Mouse (Mus musculus) lung, embryonic 16.5 days (tissue): ENCODE results near the gene Uba1. TPM values are rescaled to one million over a fixed set of nuclear protein-coding genes. Genes with fewer than 3 reads are reported as not detected.

ENCODE experiments used
- ATAC-seq: fragments of 200-750 bp; cut with Nextera tagmentation; 2 replicates; pipeline ENCODE4 v1.8.0; 2017; ENCODE audit warnings: low read depth, mild to moderate bottlenecking, moderate library complexity
- H3K27ac ChIP-seq: fragments of 300-500 bp; sonication (generic); 2 replicates; pipeline ENCODE4 v1.5.1; 2014; ENCODE audit warnings: mild to moderate bottlenecking, control low read depth, low read length
- H3K27me3 ChIP-seq: fragments of 300-500 bp; sonication (generic); 2 replicates; pipeline ENCODE4 v1.6.1; 2014; ENCODE audit warnings: low read depth, low read length, mixed read lengths; ENCODE audit not compliant: control insufficient read depth, insufficient read depth
- H3K36me3 ChIP-seq: fragments of 300-500 bp; sonication (generic); 2 replicates; pipeline ENCODE4 v1.6.1; 2014; ENCODE audit warnings: low read length; ENCODE audit not compliant: control insufficient read depth, insufficient read depth
- H3K4me1 ChIP-seq: fragments of 300-500 bp; sonication (generic); replicated peaks from 2 replicates; pipeline ENCODE4 v1.6.1; 2014; ENCODE audit warnings: low read length, mixed read lengths; ENCODE audit not compliant: control insufficient read depth, insufficient read depth
- H3K4me2 ChIP-seq: fragments of 300-500 bp; sonication (generic); 2 replicates; pipeline ENCODE4 v1.6.1; 2014; ENCODE audit warnings: low read depth, low read length, control low read depth
- H3K4me3 ChIP-seq: fragments of 300-500 bp; sonication (generic); 2 replicates; pipeline ENCODE4 v1.5.1; 2014; ENCODE audit warnings: mild to moderate bottlenecking, low read length, control low read depth
- H3K9ac ChIP-seq: fragments of 300-500 bp; sonication (generic); 2 replicates; pipeline ENCODE4 v1.6.1; 2014; ENCODE audit warnings: low read length, control low read depth
- H3K9me3 ChIP-seq: fragments of 300-500 bp; sonication (generic); 2 replicates; pipeline ENCODE4 v1.6.1; 2016; ENCODE audit warnings: low read length; ENCODE audit not compliant: control insufficient read depth
- WGBS: fragments of 180-500 bp; shearing (Covaris S2); extraction: QIAGEN DNeasy Blood & Tissue Kit; methylation state at CpG from one replicate; pipeline ENCODE4 v1.1.7; 2014; 5-methylcytosine and 5-hydroxymethylcytosine counted together
- polyA plus RNA-seq: library from polyadenylated mRNA; unstranded; fragments of >200 nt; fragmentation: Nextera tagmentation; extraction: Ambion mirVana; gene quantifications from 2 replicates; pipeline ENCODE4 v1.2.1, GENCODE M21; 2015

The Uba1 gene
- polyA plus RNA-seq, 1 experiment from 2014 or later, result 190 TPM

- Histone ChIP-seq H3K4me1 (no peaks in the 10 kb centered on the region; the same call in 1 of the 2 replicates), H3K9me3 (no peaks in the 10 kb centered on the region), H3K4me3 (no peak overlapping the region), H3K4me2 (no peak overlapping the region), H3K27me3 (no peaks in the 10 kb centered on the region), H3K36me3 (peaks cover 2% of the 10 kb centered on the region; the same call in 1 of the 2 replicates), H3K9ac (no peak overlapping the region), H3K27ac (no peak overlapping the region)
- no peak for ATAC-seq
- 25% methylated on average over 5 of the region's 5 CpGs for WGBS
Measured at GRCm38 (mm10) chrX:20662317-20662715, 4.2 kb downstream of the Uba1 start.

- peak overlapping the region; percentile 68 for H3K4me3 ChIP-seq
- peak overlapping the region; percentile 82 for H3K9ac ChIP-seq
- peak; percentile 87 for ATAC-seq
- H3K9me3 ChIP-seq, result no peaks in the 10 kb centered on the region
- no peaks in the 10 kb centered on the region for H3K27me3 ChIP-seq
- peaks cover 2% of the 10 kb centered on the region; the same call in 1 of the 2 replicates for H3K36me3 ChIP-seq
- H3K4me2 ChIP-seq, result peak overlapping the region; percentile 61
- H3K27ac ChIP-seq, result peak overlapping the region; percentile 61
- WGBS, result 11% methylated on average over 28 of the region's 28 CpGs
- no peaks in the 10 kb centered on the region; the same call in 1 of the 2 replicates for H3K4me1 ChIP-seq
Measured at GRCm38 (mm10) chrX:20662716-20663443, 4.8 kb downstream of the Uba1 start.

GRCm38 (mm10) chrX:20663444-20663790 lies 5.3 kb downstream of the Uba1 start:
- Histone ChIP-seq H3K27ac (peak overlapping the region; percentile 61), H3K27me3 (no peaks in the 10 kb centered on the region), H3K9me3 (no peaks in the 10 kb centered on the region), H3K4me2 (peak overlapping the region; percentile 61), H3K9ac (peak overlapping the region; percentile 82), H3K4me3 (peak overlapping the region; percentile 68), H3K36me3 (peaks cover 2% of the 10 kb centered on the region; the same call in 1 of the 2 replicates), H3K4me1 (no peaks in the 10 kb centered on the region; the same call in 1 of the 2 replicates)
- ATAC-seq, result peak; percentile 6
- WGBS, result 17% methylated on average over 9 of the region's 9 CpGs

GRCm38 (mm10) chrX:20687519-20688067 lies 29.5 kb downstream of the Uba1 start, which contains the start of gene Cdk16:
Gene Cdk16, plus strand, starts transcription at chrX:20687954.
- ATAC-seq, result peak; percentile 96

GRCm38 (mm10) chrX:20688068-20688547 lies 30.0 kb downstream of the Uba1 start:
- Histone ChIP-seq H3K27ac (peak overlapping the region; percentile 97), H3K9me3 (no peaks in the 10 kb centered on the region), H3K4me3 (peak overlapping the region; percentile 73), H3K27me3 (no peaks in the 10 kb centered on the region), H3K9ac (peak overlapping the region; percentile 88), H3K4me2 (peak overlapping the region; percentile 73), H3K36me3 (no peaks in the 10 kb centered on the region; the same call in 1 of the 2 replicates), H3K4me1 (peaks cover 6% of the 10 kb centered on the region)
- 21% methylated on average over 33 of the region's 33 CpGs for WGBS
- ATAC-seq, result peak; percentile 91

More at GRCm38 (mm10) chrX:20687519-20688067, 29.5 kb downstream of the Uba1 start, which contains the start of gene Cdk16:
- H3K27me3 ChIP-seq, result no peaks in the 10 kb centered on the region
- H3K36me3 ChIP-seq, result peaks cover 3% of the 10 kb centered on the region; the same call in 1 of the 2 replicates
- peak within 1 kb of the TSS; percentile 97 for H3K27ac ChIP-seq
- peak within 1 kb of the TSS; percentile 73 for H3K4me3 ChIP-seq
- H3K4me2 ChIP-seq, result peak within 1 kb of the TSS; percentile 73
- WGBS, result 17% methylated on average over 16 of the region's 16 CpGs
- no peaks in the 10 kb centered on the region for H3K9me3 ChIP-seq
- peaks cover 6% of the 10 kb centered on the region for H3K4me1 ChIP-seq
- H3K9ac ChIP-seq, result peak within 1 kb of the TSS; percentile 88

GRCm38 (mm10) chrX:20688615-20689014 lies 30.5 kb downstream of the Uba1 start:
- WGBS, result 6% methylated on average over 7 of the region's 35 CpGs
- H3K27me3 ChIP-seq, result no peaks in the 10 kb centered on the region
- H3K36me3 ChIP-seq, result 0 out of 2 replicates have a peak, but pooled peaks cover 4% of the 10 kb centered on the region
- peak overlapping the region; percentile 73 for H3K4me3 ChIP-seq
- peak; percentile 34 for ATAC-seq
- peak overlapping the region; percentile 97 for H3K27ac ChIP-seq
- no peaks in the 10 kb centered on the region for H3K9me3 ChIP-seq
- H3K4me2 ChIP-seq, result peak overlapping the region; percentile 73
- H3K9ac ChIP-seq, result peak overlapping the region; percentile 88
- peaks cover 6% of the 10 kb centered on the region for H3K4me1 ChIP-seq

- H3K27ac ChIP-seq, result no peak overlapping the region
Measured at GRCm38 (mm10) chrX:20691566-20691965, 33.4 kb downstream of the Uba1 start.

GRCm38 (mm10) chrX:20692616-20693015 lies 34.5 kb downstream of the Uba1 start:
- no peaks in the 10 kb centered on the region for H3K9me3 ChIP-seq
- no peak for ATAC-seq
- WGBS, result 82% methylated on average over 1 of the region's 1 CpGs

More at GRCm38 (mm10) chrX:20691566-20691965, 33.4 kb downstream of the Uba1 start:
- H3K4me2 ChIP-seq, result no peak overlapping the region
- no peaks in the 10 kb centered on the region for H3K9me3 ChIP-seq
- no peak for ATAC-seq
- no peak overlapping the region for H3K9ac ChIP-seq
- no peaks in the 10 kb centered on the region for H3K27me3 ChIP-seq
- 52% methylated on average over 3 of the region's 3 CpGs for WGBS
- H3K4me3 ChIP-seq, result no peak overlapping the region
- peaks cover 6% of the 10 kb centered on the region for H3K4me1 ChIP-seq
- H3K36me3 ChIP-seq, result 0 out of 2 replicates have a peak, but pooled peaks cover 8% of the 10 kb centered on the region

GRCm38 (mm10) chrX:20695842-20696241 lies 37.7 kb downstream of the Uba1 start:
- H3K9ac ChIP-seq, result no peak overlapping the region
- H3K4me1 ChIP-seq, result no peaks in the 10 kb centered on the region
- peaks cover 14% of the 10 kb centered on the region for H3K36me3 ChIP-seq
- H3K4me2 ChIP-seq, result no peak overlapping the region
- no peak overlapping the region for H3K27ac ChIP-seq
- ATAC-seq, result no peak
- no peaks in the 10 kb centered on the region for H3K9me3 ChIP-seq
- H3K4me3 ChIP-seq, result no peak overlapping the region
- whole genome bisulfite sequencing, result 78% methylated on average over 4 of the region's 4 CpGs
- H3K27me3 ChIP-seq, result no peaks in the 10 kb centered on the region

More at GRCm38 (mm10) chrX:20692616-20693015, 34.5 kb downstream of the Uba1 start:
- Histone ChIP-seq H3K4me2 (no peak overlapping the region), H3K4me1 (peaks cover 3% of the 10 kb centered on the region; the same call in 1 of the 2 replicates), H3K27ac (no peak overlapping the region), H3K36me3 (peaks cover 11% of the 10 kb centered on the region; the same call in 1 of the 2 replicates), H3K9ac (no peak overlapping the region), H3K4me3 (no peak overlapping the region), H3K27me3 (no peaks in the 10 kb centered on the region)
